In the genomic region with DNA sequence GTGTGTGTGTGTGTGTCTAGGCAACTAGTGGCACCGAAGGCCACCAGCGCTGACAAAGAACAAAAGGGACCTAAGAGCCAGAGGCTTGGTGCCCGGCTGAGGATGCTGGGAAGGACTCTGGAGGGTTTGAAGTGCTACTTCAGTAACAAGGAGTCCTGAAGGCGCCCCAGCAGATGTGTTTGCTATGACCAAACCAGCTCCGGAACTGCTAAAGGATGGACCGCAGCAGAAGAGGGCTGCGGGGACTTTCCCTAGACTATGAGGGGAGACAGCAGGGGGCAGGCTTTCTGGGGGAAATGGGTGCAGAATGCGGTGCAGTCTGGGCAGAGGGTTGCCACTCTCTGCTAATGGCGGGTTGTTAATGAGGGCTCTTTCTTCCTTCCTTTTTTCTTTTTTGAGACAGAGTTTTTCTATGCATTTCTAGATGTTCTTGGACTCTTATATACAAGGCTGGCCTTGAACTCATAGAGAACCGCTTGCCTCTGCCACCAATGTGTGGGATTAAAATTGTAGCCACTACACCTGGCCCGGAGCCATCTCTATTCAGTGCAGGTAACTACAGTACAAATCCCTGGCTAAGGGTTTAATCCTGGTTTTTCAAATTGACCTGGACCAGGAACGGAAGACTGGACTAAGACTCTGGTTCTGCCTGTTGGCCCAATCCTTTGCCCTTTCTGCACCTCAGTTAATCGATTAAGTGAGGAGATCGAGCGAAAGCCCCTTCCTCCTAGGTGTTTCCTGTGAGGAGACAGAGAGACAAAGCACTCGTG, we compare ENCODE assay signal across 8 mouse cellular contexts. TPM values are rescaled to one million over a fixed set of nuclear protein-coding genes. Genes with fewer than 3 reads are reported as not detected.
DNase-seq lines count a peak whose midpoint lies in the region; ATAC-seq and TF ChIP-seq lines count a peak whose summit lies in the region.

No protein-coding gene starts in this region.

- H3K36me3 ChIP-seq in E14TG2a.4 (ENCODE audit: insufficient read depth, low read length): peaks cover 16% of the 10 kb centered on the region
- no peaks in the 10 kb centered on the region for H3K36me3 ChIP-seq in forebrain, embryonic 12.5 days (replicated peaks)
- 0 out of 2 replicates have a peak, but pooled peaks cover 4% of the 10 kb centered on the region for H3K36me3 ChIP-seq in midbrain, embryonic 10.5 days

- peak overlapping the region; percentile 97 for H3K27ac ChIP-seq in forebrain, embryonic 12.5 days
- H3K27ac ChIP-seq in midbrain, embryonic 10.5 days (replicated peaks): peak overlapping the region; percentile 90

- peaks cover 49% of the 10 kb centered on the region for H3K4me1 ChIP-seq in E14TG2a.4 (replicated peaks; ENCODE audit: low read depth, low read length)
- peaks cover 34% of the 10 kb centered on the region for H3K4me1 ChIP-seq in forebrain, embryonic 12.5 days
- H3K4me1 ChIP-seq in midbrain, embryonic 10.5 days: peaks cover 46% of the 10 kb centered on the region

- intact Hi-C loops in heart, postnatal 25 days (cut with DNase I): no loop called here

- peak overlapping the region; percentile 74 for H3K9ac ChIP-seq in forebrain, embryonic 12.5 days

- no peak for ATAC-seq in forebrain, embryonic 12.5 days (ENCODE audit: low FRiP score)

- H3K9me3 ChIP-seq in E14TG2a.4 (ENCODE audit: low read length): no peaks in the 10 kb centered on the region
- no peaks in the 10 kb centered on the region for H3K9me3 ChIP-seq in forebrain, embryonic 12.5 days
- no peaks in the 10 kb centered on the region for H3K9me3 ChIP-seq in midbrain, embryonic 10.5 days (replicated peaks)

- peak; percentile 94 for DNase-seq in heart, adult 11 months
- no peak for DNase-seq in heart, postnatal 25 days (ENCODE audit: low spot score)
- DNase-seq in kidney, postnatal 10 days: peak; percentile 65
- DNase-seq in midbrain, embryonic 10.5 days (ENCODE audit: low spot score): no peak
- no peak for DNase-seq in ovary, adult 18-20 months (ENCODE audit: low spot score)
- no peak for DNase-seq in urinary bladder, adult 18-20 months (ENCODE audit: low spot score in 2 of 2)

- H3K4me2 ChIP-seq in forebrain, embryonic 12.5 days: peak overlapping the region; percentile 78

- peak overlapping the region; percentile 88 for H3K4me3 ChIP-seq in E14TG2a.4 (replicated peaks; ENCODE audit: low read length)
- H3K4me3 ChIP-seq in forebrain, embryonic 12.5 days (replicated peaks): peak overlapping the region; percentile 49
- H3K4me3 ChIP-seq in midbrain, embryonic 10.5 days: peak overlapping the region; percentile 70

- H3K27me3 ChIP-seq in E14TG2a.4 (ENCODE audit: insufficient read depth, low read length): no peaks in the 10 kb centered on the region
- peaks cover 13% of the 10 kb centered on the region; the same call in 1 of the 2 replicates for H3K27me3 ChIP-seq in forebrain, embryonic 12.5 days
- peaks cover 30% of the 10 kb centered on the region for H3K27me3 ChIP-seq in midbrain, embryonic 10.5 days (ENCODE audit: low read depth, poor library complexity, severe bottlenecking)

- peak; percentile 24; the same call in 1 of the 2 replicates for TF ChIP-seq CTCF in E14TG2a.4 (conservative IDR thresholded peaks at IDR 0.05; ENCODE audit: low read length)

- 26% methylated on average over 16 of the region's 16 CpGs for WGBS in forebrain, embryonic 12.5 days
- 31% methylated on average over 16 of the region's 16 CpGs for WGBS in midbrain, embryonic 10.5 days

RNA-seq across cellular contexts. Expression of a gene that starts 1.0 kb away (rescaled TPM):
- total RNA-seq in heart, postnatal 25 days (2021): 10 to 100 TPM; 59.4 to 65.8 TPM
- polyA plus RNA-seq in forebrain, embryonic 12.5 days (2016; fragmentation: Nextera tagmentation; extraction: Ambion mirVana): 42.3 and 43.1 TPM in 2 replicates
- polyA plus RNA-seq in midbrain, embryonic 10.5 days (2016; fragmentation: Nextera tagmentation; extraction: Ambion mirVana): 39.4 and 39.8 TPM in 2 replicates

RNA-seq across cellular contexts. Expression of a gene that starts 15.3 kb away (rescaled TPM):
- 1 to 10 TPM; 2.2 to 2.3 TPM for total RNA-seq in heart, postnatal 25 days (2021)
- 21.8 and 22.3 TPM in 2 replicates for polyA plus RNA-seq in forebrain, embryonic 12.5 days (2016; fragmentation: Nextera tagmentation; extraction: Ambion mirVana)
- 13.3 and 17.5 TPM in 2 replicates for polyA plus RNA-seq in midbrain, embryonic 10.5 days (2016; fragmentation: Nextera tagmentation; extraction: Ambion mirVana)

RNA-seq across cellular contexts. Expression of a gene that starts 22.0 kb away (rescaled TPM):
- not detected for total RNA-seq in heart, postnatal 25 days (2021)
- polyA plus RNA-seq in forebrain, embryonic 12.5 days (2016; fragmentation: Nextera tagmentation; extraction: Ambion mirVana): 6.3 and 7.6 TPM in 2 replicates
- polyA plus RNA-seq in midbrain, embryonic 10.5 days (2016; fragmentation: Nextera tagmentation; extraction: Ambion mirVana): 2.0 and 2.9 TPM in 2 replicates

RNA-seq across cellular contexts. Expression of a gene that starts 56.0 kb away (rescaled TPM):
- 10 to 100 TPM; 35.9 to 37.0 TPM for total RNA-seq in heart, postnatal 25 days (2021)
- 27.9 TPM in 2 replicates for polyA plus RNA-seq in forebrain, embryonic 12.5 days (2016; fragmentation: Nextera tagmentation; extraction: Ambion mirVana)
- polyA plus RNA-seq in midbrain, embryonic 10.5 days (2016; fragmentation: Nextera tagmentation; extraction: Ambion mirVana): 27.2 and 28.3 TPM in 2 replicates

RNA-seq across cellular contexts. Expression of a gene that starts 56.8 kb away (rescaled TPM):
- 10 to 100 TPM; 22.3 to 22.7 TPM for total RNA-seq in heart, postnatal 25 days (2021)
- 111 and 125 TPM in 2 replicates for polyA plus RNA-seq in forebrain, embryonic 12.5 days (2016; fragmentation: Nextera tagmentation; extraction: Ambion mirVana)
- 158 and 179 TPM in 2 replicates for polyA plus RNA-seq in midbrain, embryonic 10.5 days (2016; fragmentation: Nextera tagmentation; extraction: Ambion mirVana)

Comparison
In these comparisons a context has a peak if more than half of its experiments do, and no peak if none do; other contexts are left out.
1. DNase-seq: peak in heart, adult 11 months (single experiment) and kidney, postnatal 10 days (single experiment); none in heart, postnatal 25 days (single experiment), midbrain, embryonic 10.5 days (single experiment), ovary, adult 18-20 months (single experiment) and urinary bladder, adult 18-20 months (0 of 2).
2. Peak in every context shown above with its lines, with median percentiles within 50 percentile points of each other: H3K4me3 ChIP-seq.